Mouse (Mus musculus) erythroblast, embryonic 14.5 days (primary cell): ENCODE data around the gene Tubd1. TPM values are rescaled to one million over a fixed set of nuclear protein-coding genes. Genes with fewer than 3 reads are reported as not detected.

ENCODE experiments used
- H3K27me3 ChIP-seq: 2 replicates; pipeline ENCODE4 v1.6.1; 2012; ENCODE audit warnings: inconsistent platforms; ENCODE audit not compliant: control insufficient read depth
- H3K36me3 ChIP-seq: 2 replicates; pipeline ENCODE4 v1.6.1; 2012; ENCODE audit warnings: mild to moderate bottlenecking, inconsistent platforms; ENCODE audit not compliant: control insufficient read depth
- H3K4me1 ChIP-seq: 2 replicates; pipeline ENCODE4 v1.6.1; 2012; ENCODE audit warnings: inconsistent platforms; ENCODE audit not compliant: control insufficient read depth
- H3K4me3 ChIP-seq: replicated peaks from 2 replicates; pipeline ENCODE3; 2012; ENCODE audit warnings: moderate library complexity, mild to moderate bottlenecking, inconsistent platforms
- H3K9me3 ChIP-seq: 2 replicates; pipeline ENCODE4 v1.6.1; 2012; ENCODE audit warnings: low read length, inconsistent platforms, mixed read lengths; ENCODE audit not compliant: control insufficient read depth
- GATA1 ChIP-seq: IDR thresholded peaks from 2 replicates; pipeline ENCODE4 v1.6.1; 2012; ENCODE audit warnings: low read length, inconsistent platforms, mixed read lengths
- TAL1 ChIP-seq: IDR thresholded peaks from 3 replicates; pipeline ENCODE4 v1.6.1; 2012; ENCODE audit warnings: low read length, inconsistent platforms, mixed read lengths
- polyA plus RNA-seq: library from polyadenylated mRNA; stranded (reverse); fragments of >175 nt; gene quantifications from 2 replicates; pipeline ENCODE4 v1.2.3, GENCODE M21; 2012

Gene Tubd1
- polyA plus RNA-seq, 1 experiment = 0.02 TPM

GRCm38 (mm10) chr11:86580319-86581113 is 35.7 kb downstream of the Tubd1 start:
- H3K36me3 ChIP-seq = peaks cover 44% of the 10 kb centered on the region
- H3K4me1 ChIP-seq = peaks cover 63% of the 10 kb centered on the region
- no peak for TF ChIP-seq TAL1
- no peak for TF ChIP-seq GATA1
- peak overlapping the region; percentile 63 for H3K4me3 ChIP-seq
- H3K9me3 ChIP-seq = no peaks in the 10 kb centered on the region
- no peaks in the 10 kb centered on the region for H3K27me3 ChIP-seq

- peaks cover 50% of the 10 kb centered on the region for H3K36me3 ChIP-seq
- TF ChIP-seq GATA1 (no peak), TAL1 (no peak)
- peaks cover 69% of the 10 kb centered on the region for H3K4me1 ChIP-seq
- H3K27me3 ChIP-seq = no peaks in the 10 kb centered on the region
- no peaks in the 10 kb centered on the region for H3K9me3 ChIP-seq
- peak overlapping the region; percentile 63 for H3K4me3 ChIP-seq
These were observed 36.5 kb downstream of the Tubd1 start for GRCm38 (mm10) chr11:86581250-86581753.

- peaks cover 74% of the 10 kb centered on the region for H3K4me1 ChIP-seq
- no peak for TF ChIP-seq TAL1
- TF ChIP-seq GATA1 = no peak
- H3K9me3 ChIP-seq = no peaks in the 10 kb centered on the region
- no peaks in the 10 kb centered on the region for H3K27me3 ChIP-seq
- H3K36me3 ChIP-seq = peaks cover 51% of the 10 kb centered on the region
- H3K4me3 ChIP-seq = peak overlapping the region; percentile 63
These were observed 37.3 kb downstream of the Tubd1 start for GRCm38 (mm10) chr11:86581943-86582542.

GRCm38 (mm10) chr11:86582543-86583260 is 37.9 kb downstream of the Tubd1 start:
- peaks cover 79% of the 10 kb centered on the region for H3K4me1 ChIP-seq
- H3K27me3 ChIP-seq = no peaks in the 10 kb centered on the region
- H3K4me3 ChIP-seq = no peak overlapping the region
- no peaks in the 10 kb centered on the region for H3K9me3 ChIP-seq
- no peak for TF ChIP-seq GATA1
- no peak for TF ChIP-seq TAL1
- H3K36me3 ChIP-seq = peaks cover 51% of the 10 kb centered on the region

GRCm38 (mm10) chr11:86583313-86583825 is 38.6 kb downstream of the Tubd1 start:
- no peak for TF ChIP-seq GATA1
- no peak for TF ChIP-seq TAL1
- Histone ChIP-seq H3K36me3 (peaks cover 54% of the 10 kb centered on the region), H3K9me3 (no peaks in the 10 kb centered on the region), H3K4me3 (no peak overlapping the region), H3K27me3 (no peaks in the 10 kb centered on the region), H3K4me1 (peaks cover 83% of the 10 kb centered on the region)

- H3K27me3 ChIP-seq = no peaks in the 10 kb centered on the region
- no peak overlapping the region for H3K4me3 ChIP-seq
- peaks cover 57% of the 10 kb centered on the region for H3K36me3 ChIP-seq
- H3K4me1 ChIP-seq = peaks cover 83% of the 10 kb centered on the region
- H3K9me3 ChIP-seq = no peaks in the 10 kb centered on the region
- TF ChIP-seq TAL1 (no peak), GATA1 (no peak)
These were observed 39.5 kb downstream of the Tubd1 start for GRCm38 (mm10) chr11:86583990-86584897.

- peaks cover 58% of the 10 kb centered on the region for H3K36me3 ChIP-seq
- H3K4me1 ChIP-seq = peaks cover 75% of the 10 kb centered on the region
- no peak overlapping the region for H3K4me3 ChIP-seq
- no peaks in the 10 kb centered on the region for H3K27me3 ChIP-seq
- no peaks in the 10 kb centered on the region for H3K9me3 ChIP-seq
- TF ChIP-seq GATA1 (no peak), TAL1 (no peak)
These were observed 40.3 kb downstream of the Tubd1 start for GRCm38 (mm10) chr11:86584898-86585597.

GRCm38 (mm10) chr11:86585598-86585984 is 40.8 kb downstream of the Tubd1 start:
- Histone ChIP-seq H3K36me3 (peaks cover 54% of the 10 kb centered on the region), H3K4me1 (peaks cover 69% of the 10 kb centered on the region), H3K9me3 (no peaks in the 10 kb centered on the region), H3K27me3 (no peaks in the 10 kb centered on the region), H3K4me3 (peak overlapping the region; percentile 19)
- no peak for TF ChIP-seq TAL1
- TF ChIP-seq GATA1 = no peak
